Mouse (Mus musculus): ENCODE data around the gene Pla2g10. TPM values are rescaled to one million over a fixed set of nuclear protein-coding genes. Genes with fewer than 3 reads are reported as not detected.
"Not testable (repeated sequence)": the region's sequence is repeated elsewhere in the genome, so short reads cannot be mapped to it uniquely, and the experiment has no call there.

The Pla2g10 gene
- total RNA-seq (2021): not detected
- long read RNA-seq, experiment 1, partial matches to known transcripts: 0 of 5 reads
- long read RNA-seq, experiment 1, other reads (novel, unspliced or antisense): 5 of 5 reads
- long read RNA-seq, experiment 2, partial matches to known transcripts: 0 of 5 reads
- long read RNA-seq, experiment 2, other reads (novel, unspliced or antisense): 5 of 5 reads

GRCm38 (mm10) chr16:13730285-13731255 lies at the start of gene Pla2g10:
TSS of gene Pla2g10 (minus strand) at chr16:13730983.
- Histone ChIP-seq H3K4me3 (no peak within 1 kb of the TSS), H3K27ac (no peak within 1 kb of the TSS)
- intact Hi-C loops (cut with DNase I): loop anchor here (10.0 kb wide), 1 partner anchor 616 kb away; no protein-coding TSS in a partner anchor
- no peak for TF ChIP-seq CTCF (IDR thresholded peaks at IDR 0.05)
- DNase-seq (ENCODE audit: extremely low spot score in 1 of 2, low spot score in 2 of 2): no peak

GRCm38 (mm10) chr16:13774651-13775050 lies 43.9 kb upstream of the Pla2g10 start:
- intact Hi-C loops (cut with DNase I); H3K27ac ChIP-seq; DNase-seq (ENCODE audit: extremely low spot score in 1 of 2, low spot score in 2 of 2); H3K4me3 ChIP-seq: not testable (repeated sequence)

GRCm38 (mm10) chr16:13774011-13774410 lies 43.2 kb upstream of the Pla2g10 start:
- intact Hi-C loops (cut with DNase I); DNase-seq (ENCODE audit: extremely low spot score in 1 of 2, low spot score in 2 of 2); H3K4me3 ChIP-seq; H3K27ac ChIP-seq: not testable (repeated sequence)

GRCm38 (mm10) chr16:13772051-13772450 lies 41.3 kb upstream of the Pla2g10 start:
- DNase-seq (ENCODE audit: extremely low spot score in 1 of 2, low spot score in 2 of 2): not testable (repeated sequence)

GRCm38 (mm10) chr16:13771603-13772002 lies 40.8 kb upstream of the Pla2g10 start:
- intact Hi-C loops (cut with DNase I); H3K4me3 ChIP-seq; DNase-seq (ENCODE audit: extremely low spot score in 1 of 2, low spot score in 2 of 2); H3K27ac ChIP-seq: not testable (repeated sequence)

More at GRCm38 (mm10) chr16:13772051-13772450, 41.3 kb upstream of the Pla2g10 start:
- intact Hi-C loops (cut with DNase I); H3K4me3 ChIP-seq; H3K27ac ChIP-seq: not testable (repeated sequence)

GRCm38 (mm10) chr16:13766367-13766766 lies 35.6 kb upstream of the Pla2g10 start:
- no peak overlapping the region for H3K27ac ChIP-seq
- TF ChIP-seq CTCF (IDR thresholded peaks at IDR 0.05): no peak
- intact Hi-C loops (cut with DNase I): no loop called here
- H3K4me3 ChIP-seq: no peak overlapping the region
- DNase-seq (ENCODE audit: extremely low spot score in 1 of 2, low spot score in 2 of 2): no peak

GRCm38 (mm10) chr16:13764519-13764918 lies 33.7 kb upstream of the Pla2g10 start:
- H3K4me3 ChIP-seq: no peak overlapping the region
- no peak overlapping the region for H3K27ac ChIP-seq
- no peak for DNase-seq (ENCODE audit: extremely low spot score in 1 of 2, low spot score in 2 of 2)
- no peak for TF ChIP-seq CTCF (IDR thresholded peaks at IDR 0.05)
- intact Hi-C loops (cut with DNase I): no loop called here

GRCm38 (mm10) chr16:13762807-13763206 lies 32.0 kb upstream of the Pla2g10 start:
- intact Hi-C loops (cut with DNase I); H3K4me3 ChIP-seq; DNase-seq (ENCODE audit: extremely low spot score in 1 of 2, low spot score in 2 of 2); H3K27ac ChIP-seq: not testable (repeated sequence)

GRCm38 (mm10) chr16:13757823-13758222 lies 27.0 kb upstream of the Pla2g10 start:
- no peak overlapping the region for H3K27ac ChIP-seq
- DNase-seq (ENCODE audit: extremely low spot score in 1 of 2, low spot score in 2 of 2): no peak
- no peak for TF ChIP-seq CTCF (IDR thresholded peaks at IDR 0.05)
- intact Hi-C loops (cut with DNase I): no loop called here
- no peak overlapping the region for H3K4me3 ChIP-seq

GRCm38 (mm10) chr16:13754400-13755190 lies 23.8 kb upstream of the Pla2g10 start:
- TF ChIP-seq CTCF (IDR thresholded peaks at IDR 0.05): no peak
- intact Hi-C loops (cut with DNase I): no loop called here
- Histone ChIP-seq H3K27ac (peak overlapping the region; percentile 41; the same call in 1 of the 2 replicates), H3K4me3 (peak overlapping the region; percentile 78)
- DNase-seq (ENCODE audit: extremely low spot score in 1 of 2, low spot score in 2 of 2): peak; percentile 89 to 92

- peak overlapping the region; percentile 78 for H3K4me3 ChIP-seq
- no peak for DNase-seq (ENCODE audit: extremely low spot score in 1 of 2, low spot score in 2 of 2)
- no peak for TF ChIP-seq CTCF (IDR thresholded peaks at IDR 0.05)
- intact Hi-C loops (cut with DNase I): no loop called here
- H3K27ac ChIP-seq: no peak overlapping the region
Observed at GRCm38 (mm10) chr16:13753986-13754385, 23.2 kb upstream of the Pla2g10 start.

- DNase-seq (ENCODE audit: extremely low spot score in 1 of 2, low spot score in 2 of 2): no peak
- intact Hi-C loops (cut with DNase I): no loop called here
- no peak overlapping the region for H3K27ac ChIP-seq
- H3K4me3 ChIP-seq: no peak overlapping the region
- TF ChIP-seq CTCF (IDR thresholded peaks at IDR 0.05): no peak
Observed at GRCm38 (mm10) chr16:13750626-13751025, 19.8 kb upstream of the Pla2g10 start.

Measured in left cerebral cortex, adult 2 months (tissue).